Mouse (Mus musculus): ENCODE data around the gene Hist1h2af. TPM values are rescaled to one million over a fixed set of nuclear protein-coding genes. Genes with fewer than 3 reads are reported as not detected.
"Not testable (repeated sequence)": the region's sequence is repeated elsewhere in the genome, so short reads cannot be mapped to it uniquely, and the experiment has no call there.

The Hist1h2af gene
- polyA plus RNA-seq, 1 experiment from 2014 or later = 2.0 TPM

DNA sequence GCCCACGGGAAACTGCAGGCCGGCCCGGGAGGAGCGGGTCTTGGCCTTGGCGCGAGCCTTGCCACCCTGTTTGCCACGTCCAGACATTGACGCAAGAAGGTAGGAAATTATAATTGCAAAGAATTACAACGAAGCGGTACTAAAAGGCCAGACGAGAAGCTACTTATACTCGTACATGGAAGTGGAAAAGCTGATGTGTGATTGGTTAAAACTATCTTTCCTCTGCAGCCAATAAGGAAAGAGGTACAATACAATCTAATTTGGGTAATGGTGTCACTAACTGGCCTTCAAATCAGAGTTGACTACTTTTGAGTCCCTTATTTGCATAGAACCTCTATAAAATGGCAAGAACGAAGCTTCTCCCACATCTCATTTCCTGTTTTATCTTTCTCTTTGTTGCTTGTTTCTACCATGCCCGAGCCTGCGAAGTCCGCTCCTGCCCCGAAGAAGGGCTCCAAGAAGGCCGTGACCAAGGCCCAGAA lies 37.4 kb downstream of the Hist1h2af start, which contains the start of the genes Hist1h2ae and Hist1h2bg:
Hist1h2ae (minus strand) TSS at position 199 of the 482 bp plus-strand sequence.
Hist1h2bg (plus strand) TSS at position 375 of the 482 bp plus-strand sequence.
- no peaks in the 10 kb centered on the region for H3K9me3 ChIP-seq (replicated peaks; ENCODE audit: control insufficient read depth, low read length)
- peak; percentile 75 for ATAC-seq (ENCODE audit: low read depth)
- H3K9ac ChIP-seq (ENCODE audit: low read depth, low read length) = peak within 1 kb of the TSS; percentile 73
- H3K4me2 ChIP-seq (ENCODE audit: low read depth, low read length) = peak within 1 kb of the TSS; percentile 79
- peak within 1 kb of the TSS; percentile 63 for H3K4me3 ChIP-seq (ENCODE audit: low read depth, low read length)
- no peaks in the 10 kb centered on the region for H3K36me3 ChIP-seq (ENCODE audit: control insufficient read depth, insufficient read depth)
- no peaks in the 10 kb centered on the region for H3K27me3 ChIP-seq (ENCODE audit: control insufficient read depth, insufficient read depth, low read depth, low read length)
- peak within 1 kb of the TSS; percentile 98 for H3K27ac ChIP-seq (ENCODE audit: low read length)
- peaks cover 7% of the 10 kb centered on the region for H3K4me1 ChIP-seq (ENCODE audit: control insufficient read depth, low read depth, low read length)
- under 1% methylated on average over 18 of the region's 18 CpGs for WGBS (ENCODE audit: insufficient replicate concordance)

DNA sequence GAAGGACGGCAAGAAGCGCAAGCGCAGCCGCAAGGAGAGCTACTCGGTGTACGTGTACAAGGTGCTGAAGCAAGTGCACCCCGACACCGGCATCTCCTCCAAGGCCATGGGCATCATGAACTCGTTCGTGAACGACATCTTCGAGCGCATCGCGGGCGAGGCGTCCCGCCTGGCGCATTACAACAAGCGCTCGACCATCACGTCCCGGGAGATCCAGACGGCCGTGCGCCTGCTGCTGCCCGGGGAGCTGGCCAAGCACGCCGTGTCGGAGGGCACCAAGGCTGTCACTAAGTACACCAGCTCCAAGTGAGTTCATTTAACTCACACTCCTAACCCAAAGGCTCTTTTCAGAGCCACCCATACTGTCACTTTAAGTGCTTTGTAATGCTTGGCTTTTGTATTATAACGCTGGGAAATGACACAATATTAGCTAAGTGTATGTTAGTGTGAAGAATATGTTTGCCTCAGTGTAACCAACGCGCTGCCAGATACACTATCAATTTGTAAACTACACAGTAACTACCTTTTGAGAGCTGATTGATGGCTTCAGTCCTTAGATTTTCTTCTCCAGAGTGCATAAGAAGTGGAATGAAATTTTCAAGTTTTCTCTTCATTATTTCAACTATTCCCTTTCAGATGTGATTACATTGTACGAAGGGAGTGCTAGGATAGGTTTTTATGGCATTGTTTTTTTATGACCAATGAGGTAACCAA lies 38.0 kb downstream of the Hist1h2af start:
- peak overlapping the region; percentile 79 for H3K4me2 ChIP-seq (ENCODE audit: low read depth, low read length)
- WGBS (ENCODE audit: insufficient replicate concordance) = 0% methylated on average over 9 of the region's 34 CpGs

DNA sequence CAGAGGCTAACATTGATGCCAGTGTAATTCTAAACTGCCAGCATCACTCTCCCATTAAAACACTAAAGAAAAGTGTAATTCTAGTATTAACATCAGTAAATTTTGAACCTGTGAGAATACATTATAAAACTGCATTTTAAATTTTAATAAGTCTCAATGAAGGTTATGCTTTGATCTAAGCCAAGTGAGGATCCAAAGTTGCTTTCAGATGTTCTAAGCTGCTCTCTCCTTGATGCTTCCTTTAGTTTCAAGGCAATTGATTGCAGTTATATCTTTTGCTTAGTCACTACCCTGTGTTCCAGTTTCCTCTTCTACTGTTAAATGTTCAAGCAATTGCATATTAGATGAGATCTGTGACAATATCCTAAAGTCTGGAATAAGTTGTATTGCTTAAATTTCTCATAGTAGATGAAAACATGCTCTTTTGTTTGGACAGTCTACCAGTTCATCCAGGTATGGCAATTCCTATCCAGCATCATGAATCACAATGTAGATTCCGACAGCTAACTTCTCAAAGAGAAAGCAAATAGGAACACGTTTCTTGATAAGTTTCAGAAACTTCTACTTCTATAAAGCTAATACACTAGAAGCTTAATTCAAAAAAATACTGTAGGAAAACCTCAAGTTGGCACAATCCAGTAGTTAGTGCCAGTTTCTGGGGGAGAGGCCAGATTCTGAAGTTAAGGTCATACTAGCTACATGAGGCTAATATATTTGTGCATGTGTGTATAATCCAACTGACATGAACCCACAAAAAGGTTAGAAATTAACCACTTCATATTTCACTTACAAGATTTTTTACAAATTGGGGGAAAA lies 38.7 kb downstream of the Hist1h2af start:
- Histone ChIP-seq H3K4me1 (ENCODE audit: control insufficient read depth, low read depth, low read length) (peaks cover 16% of the 10 kb centered on the region), H3K36me3 (ENCODE audit: control insufficient read depth, insufficient read depth) (no peaks in the 10 kb centered on the region), H3K9me3 (replicated peaks; ENCODE audit: control insufficient read depth, low read length) (no peaks in the 10 kb centered on the region), H3K4me2 (ENCODE audit: low read depth, low read length) (peak overlapping the region; percentile 79), H3K27me3 (ENCODE audit: control insufficient read depth, insufficient read depth, low read depth, low read length) (no peaks in the 10 kb centered on the region), H3K4me3 (ENCODE audit: low read depth, low read length) (peak overlapping the region; percentile 63), H3K9ac (ENCODE audit: low read depth, low read length) (peak overlapping the region; percentile 73), H3K27ac (ENCODE audit: low read length) (peak overlapping the region; percentile 98)
- 20% methylated on average over 2 of the region's 2 CpGs for WGBS (ENCODE audit: insufficient replicate concordance)
- no peak for ATAC-seq (ENCODE audit: low read depth)

More for the DNA sequence above, 38.0 kb downstream of the Hist1h2af start:
- not testable (repeated sequence) for H3K36me3 ChIP-seq (ENCODE audit: control insufficient read depth, insufficient read depth); H3K27me3 ChIP-seq (ENCODE audit: control insufficient read depth, insufficient read depth, low read depth, low read length); H3K9me3 ChIP-seq (replicated peaks; ENCODE audit: control insufficient read depth, low read length); H3K4me1 ChIP-seq (ENCODE audit: control insufficient read depth, low read depth, low read length)
- peak; percentile 0; the same call in 1 of the 2 replicates for ATAC-seq (ENCODE audit: low read depth)
- H3K4me3 ChIP-seq (ENCODE audit: low read depth, low read length) = peak overlapping the region; percentile 63
- H3K9ac ChIP-seq (ENCODE audit: low read depth, low read length) = peak overlapping the region; percentile 73
- peak overlapping the region; percentile 98 for H3K27ac ChIP-seq (ENCODE audit: low read length)

DNA sequence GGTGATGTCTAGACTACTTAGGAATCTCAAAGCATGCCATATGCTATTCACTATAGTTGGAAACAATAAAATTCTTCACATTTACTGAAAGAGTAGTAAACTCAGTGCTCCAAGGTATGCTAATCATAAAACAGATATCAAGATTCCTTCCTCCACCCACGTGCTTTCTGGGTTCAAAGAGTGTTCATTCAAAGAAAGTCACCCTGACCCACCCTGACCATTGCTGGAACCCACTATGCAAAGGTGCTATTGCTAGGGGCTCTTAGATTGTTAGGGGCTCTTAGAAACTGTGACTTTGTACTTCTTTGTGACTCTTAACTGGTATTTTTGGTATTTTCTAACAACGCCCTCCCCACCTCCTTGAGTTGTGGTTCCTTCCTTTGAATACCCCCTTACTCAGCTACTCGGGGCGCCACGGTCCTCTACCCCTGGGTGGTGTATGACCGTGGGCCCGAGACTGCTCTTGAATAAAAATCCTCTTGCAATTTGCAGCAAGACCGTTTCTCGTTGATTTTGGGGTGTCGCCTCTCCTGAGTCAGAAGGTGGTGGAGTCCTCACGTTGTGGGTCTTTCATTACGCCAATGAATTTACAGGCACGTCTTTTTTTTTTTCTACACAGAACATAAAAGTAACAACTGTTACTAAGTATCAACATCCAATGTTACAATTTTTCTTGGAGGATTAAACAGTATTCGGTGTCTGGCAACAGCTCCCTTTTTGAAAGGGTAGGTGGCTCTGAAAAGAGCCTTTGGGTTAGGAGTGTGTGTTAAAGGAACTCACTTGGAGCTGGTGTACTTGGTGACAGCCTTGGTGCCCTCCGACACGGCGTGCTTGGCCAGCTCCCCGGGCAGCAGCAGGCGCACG lies 39.6 kb downstream of the Hist1h2af start:
- not testable (repeated sequence) for H3K36me3 ChIP-seq (ENCODE audit: control insufficient read depth, insufficient read depth); H3K27me3 ChIP-seq (ENCODE audit: control insufficient read depth, insufficient read depth, low read depth, low read length); H3K9me3 ChIP-seq (replicated peaks; ENCODE audit: control insufficient read depth, low read length); ATAC-seq (ENCODE audit: low read depth)
- 4% methylated on average over 17 of the region's 20 CpGs for WGBS (ENCODE audit: insufficient replicate concordance)
- H3K4me2 ChIP-seq (ENCODE audit: low read depth, low read length) = peak overlapping the region; percentile 79
- H3K9ac ChIP-seq (ENCODE audit: low read depth, low read length) = peak overlapping the region; percentile 73
- H3K27ac ChIP-seq (ENCODE audit: low read length) = peak overlapping the region; percentile 98
- peaks cover 17% of the 10 kb centered on the region for H3K4me1 ChIP-seq (ENCODE audit: control insufficient read depth, low read depth, low read length)
- peak overlapping the region; percentile 63 for H3K4me3 ChIP-seq (ENCODE audit: low read depth, low read length)

DNA sequence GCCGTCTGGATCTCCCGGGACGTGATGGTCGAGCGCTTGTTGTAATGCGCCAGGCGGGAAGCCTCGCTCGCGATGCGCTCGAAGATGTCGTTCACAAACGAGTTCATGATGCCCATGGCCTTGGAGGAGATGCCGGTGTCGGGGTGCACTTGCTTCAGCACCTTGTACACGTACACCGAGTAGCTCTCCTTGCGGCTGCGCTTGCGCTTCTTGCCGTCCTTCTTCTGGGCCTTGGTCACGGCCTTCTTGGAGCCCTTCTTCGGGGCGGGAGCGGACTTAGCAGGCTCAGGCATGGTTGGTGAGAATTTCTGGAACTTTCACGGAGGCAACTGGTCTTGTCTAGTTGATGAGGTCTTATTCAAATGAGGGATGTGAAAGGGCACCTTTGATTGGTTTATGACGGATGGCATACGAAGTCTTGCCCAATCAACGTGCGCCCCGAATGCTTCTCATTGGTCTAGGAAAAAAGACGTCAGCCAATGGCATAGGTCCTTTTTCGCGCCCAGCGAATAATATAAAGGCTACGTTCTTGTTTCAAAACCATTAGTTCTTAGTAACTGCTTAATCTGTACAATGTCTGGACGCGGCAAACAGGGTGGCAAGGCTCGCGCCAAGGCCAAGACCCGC lies 40.3 kb downstream of the Hist1h2af start, which contains the start of the genes Hist1h2bf and Hist1h2ad:
Hist1h2bf (minus strand) TSS at position 299 of the 627 bp plus-strand sequence.
Hist1h2ad (plus strand) TSS at position 484 of the 627 bp plus-strand sequence.
- not testable (repeated sequence) for H3K9me3 ChIP-seq (replicated peaks; ENCODE audit: control insufficient read depth, low read length); H3K36me3 ChIP-seq (ENCODE audit: control insufficient read depth, insufficient read depth); H3K27me3 ChIP-seq (ENCODE audit: control insufficient read depth, insufficient read depth, low read depth, low read length)
- Histone ChIP-seq H3K4me3 (ENCODE audit: low read depth, low read length) (peak within 1 kb of the TSS; percentile 63), H3K9ac (ENCODE audit: low read depth, low read length) (peak within 1 kb of the TSS; percentile 77), H3K4me1 (ENCODE audit: control insufficient read depth, low read depth, low read length) (peaks cover 18% of the 10 kb centered on the region), H3K4me2 (ENCODE audit: low read depth, low read length) (peak within 1 kb of the TSS; percentile 79), H3K27ac (ENCODE audit: low read length) (peak within 1 kb of the TSS; percentile 98)
- WGBS (ENCODE audit: insufficient replicate concordance) = under 1% methylated on average over 34 of the region's 42 CpGs
- peak; percentile 77 for ATAC-seq (ENCODE audit: low read depth)

DNA sequence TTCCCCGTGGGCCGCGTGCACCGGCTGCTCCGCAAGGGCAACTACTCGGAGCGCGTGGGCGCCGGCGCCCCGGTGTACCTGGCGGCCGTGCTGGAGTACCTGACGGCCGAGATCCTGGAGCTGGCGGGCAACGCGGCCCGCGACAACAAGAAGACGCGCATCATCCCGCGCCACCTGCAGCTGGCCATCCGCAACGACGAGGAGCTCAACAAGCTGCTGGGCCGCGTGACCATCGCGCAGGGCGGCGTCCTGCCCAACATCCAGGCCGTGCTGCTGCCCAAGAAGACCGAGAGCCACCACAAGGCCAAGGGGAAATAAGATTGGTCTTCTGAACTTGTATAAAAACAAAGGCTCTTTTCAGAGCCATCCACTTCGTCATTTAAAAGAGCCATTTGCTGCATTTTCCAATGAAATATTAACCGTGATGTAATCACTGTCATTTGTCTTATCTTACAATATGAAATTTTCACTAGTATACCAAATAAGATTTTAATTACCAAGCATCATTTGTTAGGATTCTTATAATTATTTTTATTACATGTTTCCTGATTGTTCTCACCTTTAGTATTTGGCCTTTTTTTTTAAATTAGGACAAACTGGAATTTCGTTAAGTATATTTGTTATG lies 41.0 kb downstream of the Hist1h2af start:
- H3K4me1 ChIP-seq (ENCODE audit: control insufficient read depth, low read depth, low read length) = peaks cover 17% of the 10 kb centered on the region
- peak overlapping the region; percentile 67 for H3K9ac ChIP-seq (ENCODE audit: low read depth, low read length)
- H3K4me3 ChIP-seq (ENCODE audit: low read depth, low read length) = peak overlapping the region; percentile 55
- H3K4me2 ChIP-seq (ENCODE audit: low read depth, low read length) = peak overlapping the region; percentile 60
- H3K36me3 ChIP-seq (ENCODE audit: control insufficient read depth, insufficient read depth); H3K27me3 ChIP-seq (ENCODE audit: control insufficient read depth, insufficient read depth, low read depth, low read length); ATAC-seq (ENCODE audit: low read depth); H3K9me3 ChIP-seq (replicated peaks; ENCODE audit: control insufficient read depth, low read length): not testable (repeated sequence)
- WGBS (ENCODE audit: insufficient replicate concordance) = 0% methylated on average over 5 of the region's 39 CpGs
- peak overlapping the region; percentile 98 for H3K27ac ChIP-seq (ENCODE audit: low read length)

DNA sequence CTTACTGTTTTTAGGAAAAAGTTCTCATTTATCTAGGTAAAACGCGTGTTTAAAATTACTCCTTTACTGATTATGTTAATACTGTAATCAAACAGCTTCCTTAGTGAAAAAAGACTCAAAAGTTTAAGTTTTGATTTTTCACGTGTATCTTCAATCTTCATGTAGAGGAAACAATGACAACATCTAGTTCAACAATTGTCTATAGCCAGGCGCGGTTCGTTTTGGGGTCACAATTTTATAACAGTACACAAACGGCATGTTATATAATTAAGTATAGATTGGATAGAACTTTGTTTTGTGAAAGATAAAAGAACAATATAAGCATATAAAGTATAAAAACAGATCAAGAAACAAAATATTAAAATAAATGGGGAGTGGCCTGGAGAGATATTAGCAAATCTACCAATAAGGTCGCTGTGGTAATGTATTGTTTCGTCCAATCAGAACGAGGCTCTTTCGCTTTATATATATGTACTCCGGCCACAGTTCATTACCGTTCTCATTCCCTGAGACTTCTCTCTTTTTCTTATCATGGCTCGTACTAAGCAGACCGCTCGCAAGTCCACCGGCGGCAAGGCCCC lies 41.7 kb downstream of the Hist1h2af start, which contains the start of gene Hist1h3d:
Hist1h3d (plus strand) TSS at position 493 of the 581 bp plus-strand sequence.
- Histone ChIP-seq H3K36me3 (ENCODE audit: control insufficient read depth, insufficient read depth) (no peaks in the 10 kb centered on the region), H3K4me3 (ENCODE audit: low read depth, low read length) (peak within 1 kb of the TSS; percentile 64), H3K27ac (ENCODE audit: low read length) (peak within 1 kb of the TSS; percentile 96), H3K9me3 (replicated peaks; ENCODE audit: control insufficient read depth, low read length) (no peaks in the 10 kb centered on the region), H3K4me1 (ENCODE audit: control insufficient read depth, low read depth, low read length) (peaks cover 12% of the 10 kb centered on the region), H3K9ac (ENCODE audit: low read depth, low read length) (peak within 1 kb of the TSS; percentile 77), H3K4me2 (ENCODE audit: low read depth, low read length) (peak within 1 kb of the TSS; percentile 70), H3K27me3 (ENCODE audit: control insufficient read depth, insufficient read depth, low read depth, low read length) (no peaks in the 10 kb centered on the region)
- WGBS (ENCODE audit: insufficient replicate concordance) = under 1% methylated on average over 18 of the region's 18 CpGs
- ATAC-seq (ENCODE audit: low read depth) = peak; percentile 40

Data from liver, embryonic 16.5 days (tissue).